Mouse (Mus musculus) cerebellum, adult 9-11 months (tissue): ENCODE measurements around the gene Gm20509.
"Not testable (repeated sequence)": the region's sequence is repeated elsewhere in the genome, so short reads cannot be mapped to it uniquely, and the experiment has no call there.

Experiments
- DNase-seq: peaks from one replicate; pipeline ENCODE4 v3.0.0; 2022

Gm20509 gene

DNA sequence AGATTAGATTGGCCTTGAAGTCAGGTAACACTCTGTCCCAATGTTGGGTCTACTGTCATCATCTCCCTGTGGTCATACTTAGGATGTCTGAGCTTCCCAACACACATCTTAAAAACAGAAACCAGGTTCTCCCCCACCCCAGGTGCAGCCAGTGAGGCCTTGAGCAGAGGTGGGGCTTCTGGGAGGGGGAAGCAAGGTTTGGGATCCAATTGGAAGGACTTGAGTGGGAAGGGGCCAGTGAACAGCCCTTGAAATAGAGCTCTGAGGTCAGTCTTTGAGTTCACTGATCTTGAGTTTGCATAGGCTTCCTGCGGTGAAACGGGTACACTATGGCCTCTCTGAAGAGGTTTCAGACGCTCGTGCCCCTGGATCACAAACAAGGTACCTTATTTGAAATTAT, at the start of gene Gm20509:
Gene Gm20509 (plus strand): TSS at position 290 of the 400 bp plus-strand sequence.
- DNase-seq: no peak

DNA sequence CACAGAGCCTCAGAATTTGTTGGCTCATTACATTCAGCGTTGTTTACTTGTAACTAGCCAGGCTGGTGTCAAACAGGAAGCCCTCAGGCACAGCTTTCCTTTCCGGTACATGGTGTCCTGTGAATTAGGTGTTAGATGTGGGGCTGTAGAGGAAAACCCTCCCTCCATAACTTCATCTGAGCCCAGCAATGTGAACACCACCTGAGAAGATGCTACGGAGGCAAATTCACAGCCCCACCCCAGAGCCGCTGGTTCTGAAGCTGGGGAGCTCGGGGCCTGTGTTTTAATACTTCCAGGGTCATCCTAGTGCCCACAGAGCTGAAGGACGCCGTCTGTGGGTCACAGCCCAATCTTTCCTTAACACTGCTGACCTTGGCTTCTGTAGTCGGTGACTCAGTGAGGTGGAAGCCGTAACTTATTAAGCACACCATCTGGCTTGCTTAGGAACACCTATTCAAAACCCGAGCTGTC, 46.8 kb upstream of the Gm20509 start:
- DNase-seq: no peak

DNA sequence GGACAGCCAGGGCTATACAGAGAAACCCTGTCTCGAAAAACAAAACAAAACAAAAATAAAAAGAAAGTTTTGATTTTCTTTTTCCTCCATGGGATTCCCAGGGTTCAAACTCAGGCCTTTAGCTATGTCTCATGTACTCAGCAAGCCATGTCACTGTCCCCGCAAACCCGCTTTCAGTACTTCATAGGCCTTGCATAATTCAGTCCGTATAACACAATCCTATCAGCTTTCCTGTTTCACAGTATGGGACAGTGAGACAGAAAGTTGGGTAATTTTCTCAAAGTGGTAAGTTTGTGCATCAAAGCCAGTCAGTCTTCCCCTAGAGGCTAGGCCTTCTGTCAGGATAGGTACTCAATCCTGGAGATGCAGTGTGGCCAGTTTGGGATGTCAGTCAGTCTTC, 43.0 kb upstream of the Gm20509 start:
- no peak for DNase-seq

DNA sequence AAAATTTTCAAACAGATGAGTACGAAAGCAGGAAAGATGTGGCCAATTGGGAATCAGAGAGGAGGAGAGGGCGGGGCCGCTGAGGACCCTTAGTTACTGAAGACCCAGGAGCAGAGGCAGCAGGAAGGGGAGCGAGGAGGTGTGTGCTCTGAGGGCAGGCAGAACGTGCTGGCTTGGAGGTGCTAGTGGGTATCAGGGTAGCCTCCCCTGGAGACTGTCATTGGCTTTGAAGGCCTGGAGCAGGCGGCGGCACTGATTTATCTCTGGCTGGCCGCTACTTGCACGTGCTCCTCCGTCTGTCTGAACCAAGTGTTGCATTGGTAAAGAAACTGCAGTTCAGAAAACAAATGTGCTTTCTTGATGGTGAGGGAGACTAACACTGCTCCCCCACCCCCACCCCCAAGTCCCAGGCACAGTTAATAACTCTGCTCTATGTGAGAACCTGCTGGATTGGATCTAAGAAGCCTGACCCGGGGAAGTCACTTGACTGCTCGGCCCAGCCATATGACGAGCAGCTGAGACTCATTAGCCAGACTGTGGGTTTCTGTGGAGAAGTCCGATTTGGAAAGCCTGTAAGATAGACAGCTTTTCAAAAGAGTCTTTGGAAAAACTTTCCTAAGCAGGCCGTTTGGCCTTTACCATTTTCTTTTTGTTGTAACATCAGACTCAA, 38.5 kb upstream of the Gm20509 start:
- no peak for DNase-seq

DNA sequence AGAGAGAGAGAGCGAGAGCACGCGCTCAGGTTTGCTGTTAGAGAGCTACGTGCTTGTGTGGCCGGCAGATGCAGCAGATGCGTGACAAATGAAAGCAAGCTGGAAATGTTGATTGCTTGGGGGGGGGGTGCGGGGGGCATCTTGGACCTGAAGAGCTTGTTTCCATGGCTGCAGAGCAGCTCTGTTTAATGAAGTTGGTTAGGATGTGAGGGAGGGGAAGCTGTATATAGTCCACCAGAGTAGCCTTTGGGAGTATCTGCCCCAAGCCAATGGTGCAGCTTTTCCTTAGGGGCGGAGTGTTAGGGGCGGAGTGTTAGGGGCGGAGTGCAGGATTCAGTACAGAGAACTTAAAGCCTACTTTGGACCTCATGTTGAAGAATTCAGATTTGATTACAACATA, 35.2 kb upstream of the Gm20509 start:
- no peak for DNase-seq

DNA sequence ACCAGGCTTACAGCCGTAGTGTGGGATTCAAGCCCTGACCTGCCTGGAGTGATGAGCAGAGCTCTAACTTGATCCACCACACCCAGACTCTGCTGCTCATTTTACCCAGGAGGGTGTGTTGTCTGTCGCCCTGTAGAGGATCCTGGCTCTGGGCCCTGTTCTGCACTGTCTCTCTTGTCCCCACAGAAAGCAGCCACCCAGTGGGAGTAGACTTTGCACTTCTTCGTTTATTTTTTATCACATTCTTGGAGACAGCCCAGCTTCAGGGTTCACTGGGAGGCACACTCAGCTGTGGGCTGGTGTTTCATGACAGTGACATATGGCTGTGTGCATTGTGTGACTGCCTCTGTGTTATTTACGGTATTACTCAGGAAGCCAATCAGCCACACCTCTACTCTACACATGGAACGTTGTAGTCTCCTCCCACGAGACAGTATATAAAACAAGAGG, 34.0 kb upstream of the Gm20509 start:
- no peak for DNase-seq

DNA sequence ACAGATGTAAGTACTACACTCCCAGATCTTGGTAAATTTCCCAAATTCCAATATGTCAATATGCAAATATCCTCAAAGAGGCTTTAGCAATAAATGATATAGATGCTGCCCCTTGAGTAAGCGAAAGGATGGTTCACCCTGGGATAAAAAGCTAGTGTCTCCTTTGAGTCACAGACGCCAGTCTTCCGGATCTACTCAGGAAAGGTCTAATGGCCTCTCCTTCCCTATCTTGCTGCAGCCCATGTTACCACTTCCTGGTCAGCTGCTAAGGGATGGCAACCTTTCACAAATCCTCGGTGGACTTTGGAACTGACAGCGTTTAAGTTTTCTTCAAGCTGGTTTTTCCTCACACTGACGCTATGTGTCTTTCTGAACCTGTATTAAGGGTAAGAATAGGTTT, 33.6 kb upstream of the Gm20509 start:
- DNase-seq: no peak

DNA sequence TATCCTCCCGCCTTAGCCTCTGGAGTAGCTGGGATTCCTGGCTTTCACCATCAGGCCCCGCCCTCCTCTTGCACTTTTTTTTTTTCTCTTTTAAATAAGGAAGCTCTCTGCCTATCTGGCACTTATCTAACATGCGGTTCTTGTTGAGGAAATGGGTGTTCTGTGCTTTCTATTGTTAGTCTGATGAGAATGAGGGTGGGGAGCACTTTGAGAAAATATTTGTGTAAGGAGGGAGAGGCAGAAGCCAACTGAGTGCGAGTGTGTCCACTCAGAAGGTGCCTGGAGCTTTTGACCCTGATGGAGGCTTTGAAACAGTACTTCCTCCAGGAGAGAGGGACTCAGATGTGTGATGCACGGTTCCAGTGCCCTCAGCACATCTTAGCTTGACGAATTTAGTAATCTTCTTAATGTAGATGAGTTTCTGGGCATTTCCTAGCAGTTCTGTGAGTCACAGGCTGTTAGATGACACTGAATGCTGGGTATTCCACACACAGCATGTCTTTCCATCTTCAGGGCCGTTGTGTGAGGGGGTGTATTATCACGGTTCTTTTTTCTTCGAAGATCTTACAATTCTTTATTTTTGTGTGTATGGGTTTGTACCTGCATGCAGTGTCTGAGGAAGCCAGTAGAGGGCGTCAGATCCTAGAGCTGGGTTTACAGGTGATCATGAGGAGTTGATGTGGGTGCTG, 31.2 kb upstream of the Gm20509 start:
- no peak for DNase-seq

DNA sequence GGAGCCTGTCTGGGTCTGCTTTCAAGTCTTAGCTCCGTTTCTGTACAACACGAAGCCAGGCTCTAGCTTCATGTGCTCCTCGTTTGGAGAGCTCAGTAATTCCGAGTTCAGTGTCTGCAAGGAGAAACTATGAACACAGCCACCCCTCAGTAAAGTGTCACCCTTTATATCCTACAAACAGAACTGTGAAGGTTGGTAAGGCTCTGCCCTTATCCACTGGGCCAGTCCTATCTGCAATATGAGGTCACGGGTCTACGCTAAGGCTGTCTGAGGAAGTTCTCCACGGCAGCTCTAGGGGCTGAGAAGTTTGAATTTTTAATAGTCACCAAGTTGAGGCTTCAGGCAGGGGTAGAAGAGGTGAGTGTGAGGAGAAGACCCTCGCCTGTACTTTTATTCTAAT, 29.8 kb upstream of the Gm20509 start:
- DNase-seq: no peak

DNA sequence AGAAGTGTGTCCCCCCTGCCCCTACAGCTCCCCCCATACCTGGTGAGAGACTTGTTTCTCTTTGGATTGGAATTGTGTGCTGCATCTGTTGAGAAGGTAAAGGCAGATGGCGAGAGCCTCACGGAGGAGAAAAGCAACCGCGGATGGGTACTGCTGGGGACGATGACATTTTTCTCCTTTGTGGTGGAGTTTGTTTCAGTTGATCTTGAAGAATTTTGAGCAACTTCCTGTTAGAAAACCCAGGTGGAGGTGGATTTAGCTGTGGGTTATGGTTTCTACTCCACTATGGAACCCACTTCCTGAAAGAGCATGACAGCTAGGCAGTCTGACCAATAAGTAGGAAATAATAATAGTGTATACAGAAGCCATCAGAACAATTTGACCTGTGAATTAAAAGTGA, 29.1 kb upstream of the Gm20509 start:
- no peak for DNase-seq

DNA sequence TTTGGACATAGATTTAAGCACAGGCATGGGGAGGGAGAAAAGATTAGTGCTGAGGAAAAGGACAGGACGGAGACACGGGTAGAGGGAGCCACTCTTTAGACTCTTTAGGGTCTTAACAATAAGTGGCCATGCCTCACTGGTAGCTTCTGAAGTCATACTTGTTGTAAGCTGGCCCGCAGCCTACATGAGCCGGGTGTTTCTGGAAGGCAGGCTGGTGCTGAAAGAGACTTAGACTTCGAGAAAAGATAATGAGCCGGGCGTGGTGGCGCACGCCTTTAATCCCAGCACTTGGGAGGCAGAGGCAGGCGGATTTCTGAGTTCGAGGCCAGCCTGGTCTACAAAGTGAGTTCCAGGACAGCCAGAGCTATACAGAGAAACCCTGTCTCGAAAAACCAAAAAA, 22.9 kb upstream of the Gm20509 start:
- not testable (repeated sequence) for DNase-seq

DNA sequence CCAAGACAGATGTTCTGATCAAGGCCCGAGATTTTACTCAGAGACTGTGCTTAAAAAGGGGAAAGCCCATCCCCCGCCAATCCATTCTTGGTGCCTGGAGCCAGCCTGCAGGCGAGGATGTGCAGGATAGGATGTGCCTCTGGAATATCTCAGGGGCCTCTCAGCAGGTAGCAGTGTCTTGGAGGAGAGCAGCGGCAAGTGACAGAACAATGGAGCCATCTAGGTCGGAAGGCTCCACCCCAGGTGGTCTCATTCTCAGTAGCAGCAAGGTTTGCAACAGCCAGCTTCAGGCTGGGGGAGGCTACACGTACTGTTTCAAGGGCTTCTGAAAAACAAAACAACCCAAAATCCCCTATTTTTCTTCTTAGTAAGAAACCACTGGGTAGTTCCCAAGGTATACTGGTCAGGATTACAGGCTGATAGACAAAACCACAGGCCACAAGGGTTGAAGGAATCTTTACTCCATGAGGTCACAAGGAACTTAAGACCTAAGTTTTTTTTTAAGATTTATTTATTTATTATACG, 22.4 kb upstream of the Gm20509 start:
- DNase-seq: no peak

DNA sequence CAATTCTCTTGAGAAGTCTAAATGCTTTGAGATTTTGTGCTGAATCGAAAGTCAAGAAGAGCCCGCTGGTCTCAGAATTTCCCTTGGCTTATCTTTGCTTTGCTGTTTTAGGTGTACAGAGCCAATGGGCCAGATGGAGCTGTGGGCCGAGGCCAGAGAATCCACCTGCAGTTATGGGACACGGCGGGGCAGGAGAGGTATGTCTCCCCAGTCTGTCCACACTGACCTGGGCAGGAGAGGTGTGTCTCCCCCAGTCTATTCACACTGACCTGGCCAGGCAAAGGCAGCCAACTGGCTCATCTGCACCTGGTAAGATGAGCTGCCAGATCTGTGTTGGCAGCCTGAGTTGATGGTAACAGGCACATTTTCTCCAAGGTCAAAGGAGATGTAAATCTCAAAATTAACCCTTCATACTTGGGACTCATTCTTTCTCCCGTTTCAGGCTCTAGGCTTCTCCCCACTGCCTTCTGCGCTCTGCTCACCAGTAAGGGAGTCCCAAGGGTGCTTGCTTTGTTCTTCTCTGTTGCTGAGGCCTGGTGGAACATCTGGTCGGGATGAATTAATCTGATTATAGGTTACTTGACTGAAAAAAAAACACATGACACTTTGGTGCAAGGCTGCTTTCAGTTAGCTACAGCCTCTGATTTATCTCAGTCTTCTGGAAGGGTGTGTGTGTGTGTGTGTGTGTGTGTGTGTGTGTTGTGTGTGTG, 19.8 kb upstream of the Gm20509 start:
- peak; percentile 95 for DNase-seq

DNA sequence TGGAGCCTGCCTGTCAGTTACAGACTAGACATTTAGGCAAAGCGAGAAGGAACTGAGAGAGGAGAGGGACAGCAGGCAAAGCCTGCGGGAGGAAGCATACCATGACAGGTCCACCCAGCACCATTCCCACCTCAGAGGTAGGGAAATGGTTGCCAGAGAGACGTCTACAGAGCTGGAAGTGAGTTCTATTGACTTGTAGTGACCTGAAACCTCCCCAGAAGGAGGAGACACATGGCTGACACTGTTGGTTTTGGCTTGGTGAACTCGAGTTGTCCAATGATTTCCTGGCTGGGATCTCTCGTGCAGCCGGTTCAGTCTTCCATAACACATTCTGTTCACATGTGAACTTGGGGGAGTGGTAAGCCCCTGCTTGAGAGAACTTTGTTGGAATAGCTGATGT, 18.3 kb upstream of the Gm20509 start:
- DNase-seq: no peak

DNA sequence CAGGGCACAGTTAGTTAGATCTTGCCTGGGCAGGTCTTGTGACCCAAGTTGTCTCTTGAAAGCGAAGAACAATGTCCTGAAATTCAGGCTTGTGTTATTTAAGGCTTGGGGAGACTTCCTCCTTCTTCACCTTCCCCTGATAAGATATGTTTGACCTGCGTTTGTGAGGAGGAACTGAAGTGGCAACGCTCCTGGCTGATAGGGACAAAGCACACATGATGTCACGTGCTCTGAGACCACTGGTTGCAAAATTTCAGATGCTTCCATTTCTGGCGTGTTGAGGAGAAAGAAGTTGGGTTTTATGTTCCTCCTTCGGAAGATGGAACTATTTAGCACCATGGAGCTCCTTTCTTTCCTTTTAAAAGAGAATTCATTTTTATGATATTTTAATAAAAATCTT, 16.4 kb upstream of the Gm20509 start:
- DNase-seq: no peak

DNA sequence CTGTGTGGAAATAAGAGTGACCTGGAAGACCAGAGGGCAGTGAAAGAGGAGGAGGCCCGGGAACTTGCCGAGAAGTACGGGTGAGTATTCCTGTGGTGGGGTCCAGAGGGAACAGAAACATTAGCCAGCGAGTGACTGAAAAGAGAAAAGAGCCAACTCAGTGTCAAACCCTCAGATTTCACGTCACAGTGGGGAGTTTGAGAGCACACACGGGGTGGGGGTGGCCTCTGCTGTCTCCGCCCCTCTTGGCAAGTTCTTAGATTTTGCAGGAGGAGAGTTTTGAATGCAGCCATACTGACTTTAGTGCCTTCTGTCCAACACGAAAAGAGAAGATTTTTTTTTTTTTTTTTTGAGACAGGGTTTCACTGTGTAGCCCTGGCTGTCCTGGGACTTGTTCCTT, 15.1 kb upstream of the Gm20509 start:
- DNase-seq: no peak

DNA sequence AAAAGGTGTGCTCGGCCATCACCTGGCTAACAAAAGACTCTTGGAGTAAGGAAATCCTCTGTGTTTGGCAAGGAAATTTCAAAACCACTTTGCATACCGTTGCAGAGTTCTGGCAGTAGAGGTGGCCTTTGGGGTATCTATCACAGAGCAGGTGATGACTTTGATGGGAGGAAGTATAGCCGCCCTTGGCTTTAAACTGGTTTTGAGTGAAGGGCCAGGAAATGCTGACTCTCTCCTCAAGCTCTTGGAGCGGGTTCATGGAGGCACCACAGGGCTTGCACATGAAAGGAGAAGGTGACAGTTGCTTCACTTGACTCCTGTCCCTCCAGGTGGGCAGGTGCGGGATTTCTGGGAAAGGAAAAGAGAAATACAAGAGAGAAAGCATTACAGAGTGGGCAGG, 14.7 kb upstream of the Gm20509 start:
- no peak for DNase-seq

DNA sequence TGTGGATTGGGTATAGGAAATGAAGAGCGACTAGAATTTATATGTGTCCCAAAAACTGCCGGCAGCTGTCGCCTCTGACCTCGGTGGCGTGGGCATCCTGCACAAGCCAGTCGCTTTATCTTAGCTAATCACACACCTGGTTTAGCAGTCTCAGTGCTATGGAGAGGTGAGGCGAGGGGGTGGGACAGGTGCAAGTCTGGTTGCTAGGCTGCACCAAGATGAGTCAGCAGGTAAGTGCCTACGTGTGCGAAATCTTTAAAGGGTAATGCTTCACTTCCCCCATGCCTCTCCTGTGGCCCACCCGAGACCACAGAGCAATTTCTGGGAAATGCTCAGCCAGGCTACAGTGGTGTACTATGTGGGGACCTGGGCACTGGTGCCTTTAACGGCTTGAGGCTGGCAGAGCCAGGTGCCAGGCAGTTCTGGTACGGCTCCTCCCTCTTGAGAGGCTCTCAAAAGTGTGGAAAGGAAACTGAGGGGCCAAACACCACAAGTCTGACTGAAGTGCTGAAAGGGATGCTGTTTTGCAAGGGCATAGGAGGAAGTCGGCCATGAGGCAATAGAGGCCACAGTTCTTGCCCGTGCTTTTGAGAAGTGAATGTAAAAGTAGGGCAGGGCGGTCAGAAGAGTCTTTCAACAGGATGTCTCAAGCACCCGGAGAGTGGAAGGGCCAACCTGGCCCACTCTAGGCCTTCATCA, 12.9 kb upstream of the Gm20509 start:
- DNase-seq: no peak

DNA sequence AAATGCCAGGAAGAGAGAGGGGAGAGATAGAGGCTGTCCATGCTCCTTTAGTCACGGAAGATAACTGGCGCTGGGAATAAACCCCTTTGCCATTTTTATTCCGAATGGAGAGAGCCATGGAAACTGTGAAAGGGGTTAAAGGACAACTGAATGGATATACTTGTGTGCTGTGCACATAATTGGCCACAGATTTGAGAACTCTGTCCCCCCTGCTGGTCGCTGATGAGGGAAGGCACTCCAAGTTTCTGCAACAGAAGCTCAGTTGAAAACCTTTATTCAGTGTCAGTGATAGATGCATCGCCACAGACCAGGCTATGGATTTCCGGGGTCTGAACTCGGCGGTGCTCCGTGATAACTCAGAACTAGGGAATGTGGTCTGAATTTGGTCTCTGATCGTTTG, 12.1 kb upstream of the Gm20509 start:
- DNase-seq: no peak

DNA sequence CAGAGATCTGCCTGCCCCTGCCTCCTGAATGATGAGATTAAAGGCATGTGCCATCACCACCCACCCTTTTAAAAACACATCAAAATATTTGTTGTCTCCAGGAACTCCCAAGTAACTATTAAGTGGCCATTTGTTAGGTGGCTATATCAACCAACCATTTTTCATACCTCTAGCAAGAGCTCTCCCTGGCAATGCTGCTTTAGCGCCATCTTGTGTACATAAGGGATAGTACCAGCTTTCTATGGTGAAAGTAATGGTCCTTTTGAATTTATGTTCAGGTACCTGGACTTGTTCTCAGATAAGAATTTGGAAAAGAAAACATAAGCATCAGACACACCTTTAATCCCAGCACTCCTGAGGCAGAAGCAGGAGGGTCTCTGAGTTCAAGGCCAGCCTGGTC, 10.5 kb upstream of the Gm20509 start:
- DNase-seq: peak; percentile 56

DNA sequence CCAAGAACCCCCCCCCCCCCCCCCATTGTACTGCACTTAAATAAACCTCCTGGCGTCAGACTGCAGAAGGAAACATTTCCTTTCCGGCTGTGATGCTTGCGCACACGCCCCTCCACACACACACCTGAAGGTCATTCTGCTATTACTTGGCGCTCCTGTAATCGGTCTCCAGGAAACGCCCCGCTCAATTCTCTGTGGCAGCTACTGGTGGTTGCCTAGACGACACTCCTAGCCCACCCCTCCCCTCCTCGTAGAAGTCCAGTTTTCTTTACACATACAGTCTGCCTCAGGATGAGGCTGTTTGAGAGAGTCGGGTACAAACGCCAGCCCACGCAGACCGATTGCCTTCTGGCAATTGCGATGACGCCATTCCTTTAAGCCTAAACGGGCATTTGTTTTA, 7.7 kb upstream of the Gm20509 start:
- DNase-seq: no peak

DNA sequence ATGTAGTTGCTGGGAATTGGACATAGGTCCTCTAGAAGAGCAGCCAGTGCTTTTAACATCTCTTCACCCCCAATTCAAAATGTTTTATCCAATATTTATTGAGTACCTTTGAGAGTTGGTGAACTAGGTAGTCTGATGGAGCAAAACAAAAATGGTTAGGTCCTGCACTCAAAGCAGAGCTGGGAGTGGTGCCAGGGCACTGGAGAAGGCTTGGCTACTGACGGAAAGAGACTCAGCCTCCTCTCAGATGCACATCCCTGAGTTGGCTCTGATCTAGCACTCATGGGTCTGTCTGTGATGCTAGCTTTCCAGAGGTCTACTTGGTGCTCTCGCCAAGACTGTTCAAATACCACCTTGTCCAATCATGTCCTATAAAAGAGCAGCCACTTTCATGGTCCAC, 4.4 kb upstream of the Gm20509 start:
- no peak for DNase-seq

DNA sequence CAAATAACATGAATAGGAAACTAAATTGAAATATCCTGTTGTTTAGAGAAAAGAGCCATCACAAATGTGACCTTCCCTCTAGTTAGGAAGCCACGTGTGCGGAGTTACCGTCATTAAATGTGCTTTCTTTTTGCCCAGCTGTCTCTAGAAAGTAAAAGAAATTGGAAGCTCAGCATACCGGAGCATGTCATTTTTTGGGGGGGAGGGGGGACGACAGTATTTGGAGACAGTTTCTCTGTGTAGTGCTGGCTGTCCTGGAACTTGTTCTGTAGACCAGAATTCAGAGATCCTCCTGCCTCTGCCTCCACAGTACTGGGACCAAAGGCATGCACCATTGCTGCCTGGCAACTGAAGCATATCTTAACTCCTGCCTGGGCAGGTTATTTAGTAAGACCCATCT, 734 bp upstream of the Gm20509 start, which contains the start of gene Khdc3:
Gene Khdc3 (plus strand): TSS at position 301 of the 400 bp plus-strand sequence.
- DNase-seq: no peak
